Mouse (Mus musculus): ENCODE measurements at regions not wholly inside any gene's neighbourhood (a gene's known extent, or its start where the extent isn't known, plus 50 kb on each side); places are given as distances from the start of the nearest gene placed in this dataset.

DNA sequence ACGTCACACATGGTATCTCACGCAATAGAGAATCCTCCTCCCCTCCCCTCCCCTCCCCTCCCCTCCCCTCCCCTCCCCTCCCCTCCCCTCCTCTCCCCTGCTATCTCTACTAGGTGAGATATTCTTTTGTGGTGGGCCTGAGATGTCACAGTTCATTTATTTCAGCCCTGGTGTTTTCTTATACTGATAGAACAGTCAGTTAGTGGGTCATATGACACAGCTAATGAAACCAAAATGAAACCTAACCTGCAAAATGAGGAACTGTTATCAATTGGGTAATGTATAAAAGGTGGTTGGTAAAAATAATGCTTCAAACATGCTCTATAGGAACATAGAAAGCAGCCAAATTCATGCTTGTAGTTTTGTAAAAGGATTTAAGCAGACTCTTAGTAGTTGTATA, 174.5 kb upstream of the Syt1 start:
- no peak for DNase-seq (ENCODE audit: inconsistent ontology term)

DNA sequence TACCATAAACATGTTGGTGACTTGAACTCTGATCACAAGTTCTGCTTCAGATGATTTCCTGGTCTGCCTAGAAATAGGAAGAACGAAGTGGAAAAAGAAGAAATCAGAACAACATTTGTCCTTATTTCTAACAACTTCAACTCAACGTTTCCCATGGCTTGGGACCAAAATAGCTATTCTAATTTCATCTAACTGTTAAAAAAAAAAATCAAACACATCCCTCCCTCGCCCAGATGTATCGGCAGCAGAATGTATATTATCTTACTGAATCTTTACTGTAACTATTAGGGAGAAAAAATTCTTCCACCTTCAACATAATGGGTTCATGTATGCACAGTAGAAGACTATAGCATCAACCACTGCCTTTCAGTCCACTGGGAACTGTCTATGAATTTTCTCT, 169.7 kb upstream of the Syt1 start:
- DNase-seq (ENCODE audit: inconsistent ontology term) = no peak

GRCm38 (mm10) chr10:109160730-109161129, 149.9 kb upstream of the Syt1 start:
- no peak for DNase-seq (ENCODE audit: inconsistent ontology term)

DNA sequence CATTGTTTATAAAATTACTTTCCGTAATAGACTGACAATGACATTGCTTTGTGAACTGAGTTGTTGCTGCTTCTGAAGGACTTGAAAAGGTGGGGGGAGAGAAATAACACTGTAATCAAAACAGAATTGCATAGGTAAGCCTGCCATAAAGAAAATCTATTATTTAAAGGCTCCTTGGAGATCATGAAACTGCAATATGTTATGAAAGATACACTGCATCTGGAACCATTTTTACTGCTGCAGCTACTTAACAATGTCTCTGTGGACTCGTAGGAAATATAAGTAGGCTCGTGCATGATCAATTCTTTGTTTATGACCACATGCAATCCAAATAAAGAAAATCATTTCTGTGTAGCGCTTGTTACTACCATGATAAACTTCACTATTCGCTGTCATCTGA, 145.0 kb upstream of the Syt1 start:
- no peak for DNase-seq (ENCODE audit: inconsistent ontology term)

- DNase-seq (ENCODE audit: inconsistent ontology term) = no peak
These were observed 129.7 kb upstream of the Syt1 start for GRCm38 (mm10) chr10:109140421-109140938.

GRCm38 (mm10) chr10:109136763-109137732, 126.3 kb upstream of the Syt1 start:
- peak; percentile 66 for DNase-seq (ENCODE audit: inconsistent ontology term)

DNA sequence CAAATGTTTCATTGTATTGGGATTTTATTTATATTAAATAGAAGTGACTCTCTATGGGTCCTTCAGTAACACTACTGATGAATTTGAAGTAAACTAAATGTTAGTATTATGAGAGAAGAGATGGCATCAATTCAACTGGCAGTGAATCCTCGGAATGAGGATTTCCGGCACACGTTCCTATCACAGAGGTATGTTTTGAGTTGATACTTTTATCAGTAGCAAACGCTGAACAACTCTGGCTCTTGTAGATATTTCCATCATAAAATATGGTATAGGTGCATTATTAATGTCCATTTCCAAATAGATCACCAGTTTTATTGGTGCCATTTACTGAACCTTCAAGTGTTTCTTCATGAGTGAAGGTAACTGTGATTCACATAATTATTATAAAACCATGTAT, 123.7 kb upstream of the Syt1 start:
- DNase-seq (ENCODE audit: inconsistent ontology term) = no peak

DNA sequence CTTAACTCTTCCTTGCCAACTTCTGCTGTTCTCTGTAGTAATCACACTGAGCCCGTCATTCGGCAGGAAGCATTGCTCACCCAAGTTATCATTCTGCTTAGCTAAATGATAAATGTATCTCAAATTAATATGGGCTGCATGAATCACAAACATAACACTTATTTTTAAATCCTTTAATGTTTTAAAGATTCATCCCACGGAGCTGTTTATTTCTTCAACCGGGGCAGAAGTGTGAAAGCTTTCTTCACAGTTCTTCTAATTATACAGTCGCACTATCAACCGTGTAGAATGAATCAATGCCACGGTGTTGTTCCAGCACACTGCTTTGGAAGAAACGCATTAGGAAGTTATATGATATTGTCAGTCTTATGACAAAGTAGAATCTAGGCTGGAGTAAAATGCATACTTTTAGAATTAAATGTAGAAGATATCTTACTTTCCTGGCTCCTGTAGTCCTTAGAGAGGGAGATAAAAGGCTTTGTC, 121.3 kb upstream of the Syt1 start:
- DNase-seq (ENCODE audit: inconsistent ontology term) = no peak

GRCm38 (mm10) chr10:109129552-109130110, 118.8 kb upstream of the Syt1 start:
- peak; percentile 90 for DNase-seq (ENCODE audit: inconsistent ontology term)

DNA sequence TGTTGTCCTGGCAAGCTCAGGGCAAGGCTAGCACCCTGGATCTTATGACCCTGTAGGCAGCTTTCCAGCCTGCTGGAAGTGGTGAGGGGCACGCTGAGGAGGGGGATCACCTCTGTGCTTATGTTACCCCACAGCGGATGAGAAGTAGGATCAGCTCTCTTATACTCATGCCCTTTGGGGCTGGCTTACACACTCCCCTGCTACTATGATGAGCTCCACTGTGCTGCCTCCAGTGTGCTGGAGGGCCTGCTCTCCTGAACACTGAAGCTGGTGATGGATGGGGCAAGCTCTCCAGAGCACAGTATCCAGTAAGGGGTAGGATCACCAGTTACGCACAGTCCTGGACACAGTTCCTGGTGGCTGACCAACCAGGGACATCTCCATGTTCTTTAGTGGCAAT, 118.3 kb upstream of the Syt1 start:
- peak; percentile 2 for DNase-seq (ENCODE audit: inconsistent ontology term)

DNA sequence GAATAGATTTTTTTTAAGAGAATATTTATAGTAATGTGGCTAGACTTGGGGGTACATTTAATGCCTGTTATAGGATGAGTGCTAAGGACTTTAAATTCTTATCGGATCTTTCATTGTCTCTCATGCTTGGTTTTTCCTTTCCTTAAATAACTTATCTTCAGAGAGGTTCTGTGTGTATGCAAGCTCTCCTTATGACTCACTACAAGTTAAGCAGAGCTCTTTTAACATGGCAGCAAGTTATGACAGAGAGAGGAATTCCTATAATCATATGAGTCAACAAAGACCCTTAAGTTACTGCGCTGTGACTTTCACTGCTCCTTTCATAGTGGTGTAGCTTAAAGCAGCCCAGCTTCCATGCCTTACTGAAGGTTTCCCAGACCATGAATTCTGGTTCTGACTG, 115.9 kb upstream of the Syt1 start:
- DNase-seq (ENCODE audit: inconsistent ontology term) = peak; percentile 18

- no peak for DNase-seq (ENCODE audit: inconsistent ontology term)
These were observed 106.4 kb upstream of the Syt1 start for GRCm38 (mm10) chr10:109117143-109117542.

GRCm38 (mm10) chr10:109115013-109115627, 104.3 kb upstream of the Syt1 start:
- DNase-seq (ENCODE audit: inconsistent ontology term) = no peak

- no peak for DNase-seq (ENCODE audit: inconsistent ontology term)
These were observed 95.0 kb upstream of the Syt1 start for GRCm38 (mm10) chr10:109105781-109106180.

DNA sequence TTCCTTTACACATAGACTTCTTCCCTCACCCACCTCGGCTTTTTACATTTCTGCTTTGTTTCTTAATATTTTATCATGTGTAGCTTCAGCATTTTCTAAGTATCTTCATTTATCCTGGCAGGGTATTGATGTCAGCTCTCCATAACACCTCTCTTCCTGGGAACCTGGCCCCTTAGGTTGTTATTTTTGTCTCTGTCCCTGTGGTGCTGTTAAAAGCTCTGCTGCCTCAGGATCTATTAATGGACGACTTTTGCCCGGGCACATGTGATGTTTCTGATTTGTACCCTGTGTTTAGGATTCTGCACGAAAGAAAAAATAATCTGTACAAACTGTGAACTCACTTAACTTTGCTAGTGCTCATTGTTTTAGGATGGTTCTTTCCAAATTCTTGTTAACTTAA, 81.4 kb upstream of the Syt1 start:
- no peak for DNase-seq (ENCODE audit: inconsistent ontology term)

DNA sequence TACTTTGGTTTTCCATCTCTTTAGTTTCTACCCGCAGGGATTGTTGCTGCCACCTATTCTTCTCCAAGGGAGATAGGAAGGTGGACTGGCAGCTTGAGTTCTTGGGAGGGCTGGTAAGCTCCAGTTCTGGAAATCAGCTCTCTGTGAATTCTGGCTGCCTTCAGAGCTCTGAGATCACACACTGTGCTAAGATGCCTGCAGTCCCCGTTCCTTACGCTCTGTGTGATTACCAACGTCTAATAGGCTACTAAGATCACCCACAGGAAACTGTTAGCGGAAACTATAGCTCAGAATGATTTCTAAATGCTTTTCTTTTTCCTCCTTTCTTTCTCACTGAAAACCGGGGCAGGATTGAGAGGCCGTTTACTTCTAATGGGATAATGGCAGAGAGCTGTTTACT, 69.0 kb upstream of the Syt1 start:
- DNase-seq (ENCODE audit: inconsistent ontology term) = no peak

DNA sequence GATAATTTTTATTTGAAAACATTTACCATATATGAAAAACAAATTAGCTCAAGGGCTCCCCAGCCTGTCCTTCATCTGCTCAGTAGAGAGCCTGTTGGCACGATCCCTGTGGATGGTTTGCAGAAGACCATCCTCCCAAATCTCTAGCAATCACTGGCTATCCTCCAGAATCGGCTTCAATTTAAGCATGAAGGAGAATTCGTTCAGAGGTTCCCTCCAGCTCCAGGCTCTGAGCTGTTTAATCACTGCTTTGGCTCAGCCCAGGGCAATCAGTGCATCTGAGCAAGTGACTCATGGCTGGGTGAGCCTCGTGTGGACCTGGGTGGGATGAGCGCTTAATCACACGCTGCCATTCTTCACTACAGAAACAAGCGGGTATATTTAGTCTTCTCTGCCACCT, 63.4 kb upstream of the Syt1 start:
- peak; percentile 41 for DNase-seq (ENCODE audit: inconsistent ontology term)

Data from Muller cell, postnatal 12 days (primary cell).